Mouse (Mus musculus) common myeloid progenitor, adult 5-6 weeks (primary cell): ENCODE measurements around the gene RPS10-NUDT3. TPM values are rescaled to one million over a fixed set of nuclear protein-coding genes. Genes with fewer than 3 reads are reported as not detected.
"Not testable (repeated sequence)": the region's sequence is repeated elsewhere in the genome, so short reads cannot be mapped to it uniquely, and the experiment has no call there.

Experiments
- ATAC-seq: replicated peaks from 2 replicates; pipeline ENCODE4 v1.8.0; 2016; ENCODE audit warnings: low read depth, mild to moderate bottlenecking, moderate TSS enrichment, inconsistent platforms; ENCODE audit not compliant: poor library complexity, severe bottlenecking
- total RNA-seq: library from RNA; stranded (forward); fragments of 200-1000, 187-1606 nt; gene quantifications from 2 replicates; pipeline ENCODE4 v1.2.3, GENCODE M21; 2017

RPS10-NUDT3 gene
- total RNA-seq, 1 experiment from 2014 or later: not detected

DNA sequence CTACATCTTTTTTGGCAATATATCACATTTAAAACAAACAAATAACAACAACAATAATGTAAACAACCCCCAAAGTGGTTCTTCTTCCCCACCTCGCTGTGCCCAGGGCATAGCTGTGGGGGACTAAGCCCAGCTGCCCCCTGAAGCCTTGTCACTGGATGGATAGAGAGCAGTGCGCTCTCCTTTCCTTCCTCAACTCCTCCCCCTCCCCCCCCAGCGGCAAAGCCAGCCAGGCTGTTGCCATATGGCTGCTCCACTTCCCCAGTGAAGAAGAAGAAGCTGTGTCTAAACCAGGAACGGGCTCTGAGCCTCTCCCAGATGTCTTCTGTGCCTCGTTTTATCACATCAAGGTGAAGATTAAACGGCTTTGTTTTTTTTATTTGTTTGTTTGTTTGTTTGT lies 8.1 kb upstream of the RPS10-NUDT3 start:
- ATAC-seq: peak; percentile 50; the same call in 1 of the 2 replicates

GRCm38 (mm10) chr17:27642491-27643062 lies 7.6 kb upstream of the RPS10-NUDT3 start:
- ATAC-seq: peak; percentile 62

GRCm38 (mm10) chr17:27639851-27640250 lies 4.8 kb upstream of the RPS10-NUDT3 start:
- ATAC-seq: not testable (repeated sequence)

DNA sequence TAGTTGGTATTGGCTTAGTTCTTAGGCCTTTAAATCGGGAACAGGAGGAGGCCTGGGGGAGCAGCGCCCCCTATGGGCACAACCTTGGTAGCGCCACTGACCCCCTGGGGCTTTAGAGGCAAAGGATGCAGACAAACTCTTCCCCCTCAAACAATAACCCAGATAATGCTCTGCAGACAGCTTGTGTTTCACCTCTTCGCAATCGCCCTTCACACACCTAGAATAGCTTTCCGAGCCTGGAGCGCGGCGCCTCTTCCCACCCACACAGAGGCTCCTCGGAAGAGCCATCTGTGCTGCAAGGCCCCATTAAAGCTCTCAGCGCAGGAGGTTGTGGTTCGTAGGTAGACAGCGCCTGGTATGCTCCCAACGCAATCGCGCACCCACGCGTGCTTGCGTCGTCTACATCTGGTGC lies 3.9 kb upstream of the RPS10-NUDT3 start:
- ATAC-seq: no peak

- peak; percentile 31 for ATAC-seq
These were observed 2.3 kb upstream of the RPS10-NUDT3 start for GRCm38 (mm10) chr17:27637333-27637732.

DNA sequence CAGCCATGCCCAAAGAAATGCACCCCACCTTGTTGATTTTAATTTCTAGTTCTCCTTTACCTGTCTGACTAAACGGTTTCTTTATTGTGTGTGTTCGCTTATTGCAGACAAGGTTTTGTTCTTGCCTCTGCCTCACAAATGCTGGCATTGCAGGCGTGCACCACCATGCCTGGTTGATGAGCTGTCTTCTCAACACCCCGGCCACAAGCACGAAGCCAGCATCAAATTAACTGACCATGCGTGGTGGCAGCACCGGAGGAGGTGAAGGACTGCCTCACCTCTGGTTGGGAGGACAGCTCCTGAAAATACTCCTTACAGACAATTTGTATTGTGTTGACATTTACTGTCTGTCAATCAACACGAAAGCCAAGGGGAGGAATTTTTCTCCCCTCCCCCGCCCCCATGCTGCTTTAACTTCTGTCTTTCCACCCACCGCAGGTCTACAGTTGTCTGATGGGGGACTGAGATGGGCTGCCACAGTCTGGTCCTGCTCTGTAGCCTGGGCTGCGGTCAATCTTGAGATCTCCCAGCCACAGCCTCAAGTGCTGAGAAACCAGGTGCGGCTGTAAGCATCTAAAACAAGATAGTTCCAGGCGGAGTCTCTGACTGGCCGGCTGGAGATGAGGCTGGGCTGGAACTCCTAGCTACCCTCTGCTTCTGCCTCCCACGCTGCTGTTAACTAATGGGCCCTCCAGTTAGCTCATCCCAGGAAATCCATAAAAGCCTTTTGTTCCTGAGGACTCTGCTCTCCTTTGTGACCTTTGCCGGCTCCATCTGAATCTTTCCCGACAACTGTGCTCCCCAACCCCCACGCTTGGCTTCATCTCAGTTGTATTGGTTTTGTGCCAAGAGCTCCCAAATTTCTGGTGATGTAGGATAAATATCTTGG lies 1.4 kb upstream of the RPS10-NUDT3 start, which contains the start of gene Rps10:
Rps10 (minus strand) TSS at position 538 of the 889 bp plus-strand sequence.
- ATAC-seq: no peak

DNA sequence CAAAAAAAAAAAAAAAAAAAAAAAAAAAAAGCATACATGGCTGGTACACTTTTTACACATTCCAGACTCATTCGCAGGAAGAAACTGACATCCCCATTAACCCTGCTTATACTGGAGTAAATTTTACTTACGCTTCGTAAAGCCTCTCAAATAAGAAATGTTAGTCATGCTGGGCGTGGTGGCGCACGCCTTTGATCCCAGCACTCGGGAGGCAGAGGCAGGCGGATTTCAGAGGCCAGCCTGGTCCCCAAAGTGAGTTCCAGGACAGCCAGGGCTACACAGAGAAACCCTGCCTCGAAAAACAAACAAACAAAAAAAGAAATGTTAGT lies 517 bp upstream of the RPS10-NUDT3 start:
- not testable (repeated sequence) for ATAC-seq

DNA sequence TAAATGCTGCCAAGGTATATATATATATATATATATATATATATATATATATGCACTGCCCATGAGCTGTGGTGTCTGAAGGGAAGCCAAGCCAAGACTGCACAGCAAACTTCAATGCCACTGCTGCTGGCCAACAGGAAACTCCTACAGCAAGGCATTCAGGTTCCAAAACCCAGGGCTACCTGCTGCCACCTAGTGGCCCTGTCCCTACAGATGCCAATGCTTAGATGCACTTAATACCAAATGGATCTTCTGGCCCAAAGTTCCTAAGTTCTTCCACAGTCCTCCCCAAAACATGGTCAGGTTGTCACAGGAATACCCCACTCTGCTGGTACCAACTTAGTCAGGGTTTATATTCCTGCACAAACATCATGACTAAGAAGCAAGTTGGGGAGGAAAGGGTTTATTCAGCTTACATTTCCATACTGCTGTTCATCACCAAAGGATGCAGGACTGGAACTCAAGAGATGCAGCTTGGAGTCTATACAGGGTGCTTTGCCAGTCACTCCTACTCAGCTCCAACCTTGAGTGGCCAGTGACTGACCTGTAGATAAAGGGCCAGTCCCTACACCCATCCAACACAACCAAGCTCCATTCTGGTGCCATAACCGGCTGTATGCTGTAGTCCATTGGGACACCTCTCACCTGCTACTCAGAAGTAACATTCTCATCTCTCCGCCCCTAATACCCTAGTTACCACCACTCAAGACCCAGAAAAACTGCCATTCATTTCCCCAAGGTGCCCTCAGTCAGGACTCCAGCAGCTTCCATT lies 5.6 kb downstream of the RPS10-NUDT3 start:
- ATAC-seq: peak; percentile 82

DNA sequence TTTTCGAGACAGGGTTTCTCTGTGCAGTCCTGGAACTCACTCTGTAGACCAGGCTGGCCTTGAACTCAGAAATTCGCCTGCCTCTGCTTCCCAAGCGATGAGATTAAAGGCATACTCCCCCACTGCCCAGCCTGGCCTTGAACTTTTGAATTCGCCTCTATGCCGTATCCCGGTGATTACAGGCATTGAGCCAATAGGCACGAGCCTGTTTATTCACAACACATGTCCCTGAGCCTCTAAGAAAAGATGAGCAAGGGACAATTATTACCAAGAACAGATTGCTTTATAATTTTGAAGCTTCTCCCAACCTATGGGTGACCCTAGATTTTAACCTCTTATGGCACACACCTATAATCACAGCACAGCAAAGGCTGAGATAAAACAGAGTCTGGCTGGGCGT lies 6.6 kb downstream of the RPS10-NUDT3 start:
- no peak for ATAC-seq

- ATAC-seq: no peak
These were observed 7.6 kb downstream of the RPS10-NUDT3 start for GRCm38 (mm10) chr17:27627451-27627850.

DNA sequence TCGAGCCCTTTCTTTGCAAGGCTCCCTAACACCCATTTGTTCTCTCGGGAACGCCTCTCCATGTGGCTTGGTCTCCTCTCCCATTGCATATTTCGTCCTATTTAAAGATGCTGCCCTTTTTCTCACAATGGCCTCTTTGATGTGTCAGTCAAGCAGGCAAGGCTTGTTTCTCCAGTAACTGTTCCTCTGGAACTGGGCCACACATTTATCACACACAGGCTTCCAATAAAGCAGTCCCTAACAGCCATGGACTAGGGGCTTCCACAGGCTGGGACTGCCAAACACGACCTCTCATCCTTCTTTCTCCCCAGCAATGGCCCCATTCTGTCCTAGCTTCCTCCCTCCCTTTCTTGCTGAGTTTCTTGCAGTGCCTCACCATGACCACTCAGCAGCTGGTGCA lies 8.3 kb downstream of the RPS10-NUDT3 start:
- no peak for ATAC-seq

GRCm38 (mm10) chr17:27625455-27626251 lies 9.4 kb downstream of the RPS10-NUDT3 start:
- ATAC-seq: no peak

GRCm38 (mm10) chr17:27623360-27624326 lies 11.4 kb downstream of the RPS10-NUDT3 start, which contains the start of gene Nudt3:
Gene Nudt3 (minus strand): TSS chr17:27623495.
- peak; percentile 50 for ATAC-seq

GRCm38 (mm10) chr17:27622611-27623359 lies 12.2 kb downstream of the RPS10-NUDT3 start:
- 0 out of 2 replicates have a peak, but pooled peaks have one; percentile 27 for ATAC-seq

DNA sequence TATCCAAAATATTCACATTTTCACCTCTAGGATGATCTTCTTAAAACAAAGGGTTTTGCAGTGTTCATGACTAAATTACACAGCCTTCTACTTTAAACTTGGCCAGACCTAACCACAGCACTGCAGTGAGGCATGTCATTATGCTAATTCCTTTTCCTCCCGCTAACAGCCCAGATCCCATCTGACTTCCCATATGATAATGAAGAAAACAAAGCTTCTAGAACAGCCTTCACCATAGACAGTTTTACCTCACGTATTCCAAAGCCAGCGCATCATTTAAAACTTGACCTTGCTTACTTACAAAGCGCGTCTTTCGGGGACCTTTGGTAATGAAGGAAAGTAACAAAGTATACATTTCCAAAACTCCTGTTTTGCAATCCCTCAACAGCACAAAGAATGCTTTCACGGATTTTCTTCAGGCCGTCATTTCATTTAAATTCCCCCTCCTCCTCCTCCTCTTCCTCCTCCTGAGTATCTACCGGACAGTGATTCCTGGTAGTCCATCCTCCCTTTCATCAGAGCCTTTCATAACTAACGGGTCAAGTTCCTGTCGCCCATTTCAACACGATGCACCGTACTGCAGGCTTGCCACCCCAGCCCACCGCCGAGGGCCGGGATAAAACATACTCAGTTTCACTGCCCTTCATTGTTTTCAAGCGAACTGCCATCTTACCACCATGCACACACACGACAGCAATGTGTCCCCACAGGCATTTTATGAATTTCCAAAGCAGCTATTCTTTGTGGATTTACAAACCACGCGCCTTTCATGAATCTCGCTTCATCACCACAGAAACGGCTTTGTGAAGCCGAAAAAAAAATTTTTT lies 13.1 kb downstream of the RPS10-NUDT3 start:
- ATAC-seq: peak; percentile 52; the same call in 1 of the 2 replicates

GRCm38 (mm10) chr17:27621161-27621560 lies 13.9 kb downstream of the RPS10-NUDT3 start:
- no peak for ATAC-seq

DNA sequence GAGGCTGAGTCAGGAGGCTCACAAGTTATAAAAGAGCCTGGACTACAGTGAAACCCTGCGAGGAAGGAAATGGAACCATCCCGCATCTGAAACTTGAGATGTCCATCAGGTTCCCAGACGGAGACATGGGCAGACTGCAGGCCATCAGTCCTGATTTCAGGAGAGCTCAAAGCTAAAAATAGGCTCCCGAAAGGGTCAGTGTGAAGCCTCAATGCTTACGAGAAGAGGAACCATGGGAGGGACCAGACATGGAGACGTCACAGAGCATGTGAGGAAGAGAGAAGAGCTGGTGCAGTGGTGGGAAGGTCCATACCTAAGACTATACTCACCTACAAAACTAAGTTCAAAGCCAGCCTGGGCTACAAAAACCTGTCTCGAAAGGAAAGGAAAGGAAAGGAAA lies 19.6 kb downstream of the RPS10-NUDT3 start:
- no peak for ATAC-seq
